Mouse (Mus musculus): ENCODE results near the gene Acmsd.

- no peak for TF ChIP-seq CTCF (conservative IDR thresholded peaks at IDR 0.05; ENCODE audit: low read length)
- no peak for TF ChIP-seq NANOG (IDR thresholded peaks at IDR 0.05; ENCODE audit: borderline replicate concordance, low read length)
- no peak for TF ChIP-seq POU5F1 (IDR thresholded peaks at IDR 0.05; ENCODE audit: borderline replicate concordance, low read length)
Observed at GRCm38 (mm10) chr1:127716441-127716840, 12.8 kb upstream of the Acmsd start.

Measured in E14TG2a.4 (cell line).